Mouse (Mus musculus): ENCODE measurements around the gene Spint4.
"Not testable (repeated sequence)": the region's sequence is repeated elsewhere in the genome, so short reads cannot be mapped to it uniquely, and the experiment has no call there.

The Spint4 gene

DNA sequence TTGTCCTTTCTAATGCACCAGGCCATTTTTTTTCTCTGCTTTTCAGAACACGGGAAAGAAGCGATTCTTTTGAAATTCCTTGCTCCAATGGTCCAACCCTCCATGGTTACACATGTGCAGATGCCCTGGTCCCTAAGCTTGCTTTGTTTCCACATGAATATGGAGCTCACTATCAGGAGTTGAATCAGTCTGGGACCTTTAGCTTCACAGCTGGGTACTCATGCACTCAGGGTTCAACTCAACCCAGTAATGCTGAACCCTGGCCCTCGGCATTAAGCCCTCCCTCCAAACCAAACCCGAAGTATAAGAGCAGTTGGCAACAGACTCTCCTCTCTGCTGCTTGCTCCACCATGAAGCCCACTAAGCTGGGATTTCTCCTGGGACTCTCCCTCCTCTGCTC is at the start of gene Spint4:
Gene Spint4, plus strand, starts transcription at position 301 of the 400 bp plus-strand sequence.
- no peak for DNase-seq (ENCODE audit: low spot score)

DNA sequence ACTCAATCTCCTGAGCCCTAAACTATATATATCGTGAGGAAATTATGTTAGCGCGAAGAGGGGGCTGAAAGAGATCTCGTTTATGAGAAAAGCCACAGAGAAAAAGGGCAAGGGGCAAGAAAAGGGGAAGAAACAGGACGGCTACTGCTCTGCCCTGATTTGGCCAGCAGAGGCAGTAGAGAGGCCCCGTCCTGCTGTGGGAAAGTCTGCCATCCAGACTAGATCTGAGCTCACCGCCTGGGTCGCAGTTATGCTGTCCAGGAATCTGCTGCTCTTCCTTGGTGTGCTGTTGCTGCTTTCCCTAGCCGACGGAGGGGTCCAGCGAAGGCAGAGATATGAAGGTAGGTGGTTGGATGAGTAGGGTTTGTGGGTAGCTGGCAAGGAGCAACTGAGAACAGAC is 42.4 kb upstream of the Spint4 start, which contains the start of gene Wfdc10:
Gene Wfdc10, plus strand, starts transcription at position 189 of the 400 bp plus-strand sequence.
- DNase-seq (ENCODE audit: low spot score): peak; percentile 60

DNA sequence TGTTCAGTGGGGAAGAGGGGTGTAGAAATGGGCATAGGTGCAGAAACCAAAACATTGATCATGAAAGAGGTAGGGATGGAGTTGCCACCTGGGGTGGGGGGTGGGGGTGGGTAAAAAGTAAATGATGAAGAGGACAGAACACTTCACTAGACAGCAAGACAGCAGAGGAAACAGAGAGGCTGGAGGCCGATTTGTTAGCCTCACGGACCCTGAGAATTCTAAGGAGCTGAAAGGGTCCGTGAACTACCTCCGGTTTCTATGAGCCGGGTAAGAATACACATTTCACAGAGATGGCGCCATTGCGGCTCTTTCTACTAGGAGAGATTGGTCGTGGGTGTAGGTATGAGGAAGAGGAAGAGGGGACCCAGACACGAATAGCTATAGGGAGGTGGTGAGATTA is 41.8 kb upstream of the Spint4 start, which contains the start of gene Wfdc9:
Gene Wfdc9, minus strand, starts transcription at position 101 of the 400 bp plus-strand sequence.
- no peak for DNase-seq (ENCODE audit: low spot score)

- DNase-seq (ENCODE audit: low spot score): no peak
Observed at GRCm38 (mm10) chr2:164664851-164665250, 33.5 kb upstream of the Spint4 start.

GRCm38 (mm10) chr2:164670261-164670660 is 28.0 kb upstream of the Spint4 start:
- no peak for DNase-seq (ENCODE audit: low spot score)

- no peak for DNase-seq (ENCODE audit: low spot score)
Observed at GRCm38 (mm10) chr2:164670938-164671337, 27.4 kb upstream of the Spint4 start.

DNA sequence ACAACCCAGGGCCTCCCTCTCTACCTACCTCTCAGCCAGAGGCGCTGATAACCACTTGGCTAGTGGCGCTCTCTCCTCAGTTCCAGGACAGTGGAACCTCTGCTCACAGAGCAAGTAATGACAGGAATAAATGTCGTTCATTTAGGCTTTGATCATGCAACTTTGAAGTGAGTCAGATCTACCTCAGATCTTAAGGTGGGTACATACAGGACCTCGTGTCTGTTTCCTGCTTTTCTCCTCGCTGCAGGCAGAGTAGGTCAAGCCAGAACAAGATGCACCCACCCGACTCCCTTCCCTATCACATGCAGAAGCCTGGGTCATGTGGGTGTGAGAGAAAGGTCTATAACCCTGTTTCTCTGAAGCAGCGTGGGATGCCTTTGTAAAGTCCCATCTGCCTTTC is 24.3 kb upstream of the Spint4 start, which contains the start of gene Wfdc11:
Gene Wfdc11, minus strand, starts transcription at position 101 of the 400 bp plus-strand sequence.
- peak; percentile 30 for DNase-seq (ENCODE audit: low spot score)

DNA sequence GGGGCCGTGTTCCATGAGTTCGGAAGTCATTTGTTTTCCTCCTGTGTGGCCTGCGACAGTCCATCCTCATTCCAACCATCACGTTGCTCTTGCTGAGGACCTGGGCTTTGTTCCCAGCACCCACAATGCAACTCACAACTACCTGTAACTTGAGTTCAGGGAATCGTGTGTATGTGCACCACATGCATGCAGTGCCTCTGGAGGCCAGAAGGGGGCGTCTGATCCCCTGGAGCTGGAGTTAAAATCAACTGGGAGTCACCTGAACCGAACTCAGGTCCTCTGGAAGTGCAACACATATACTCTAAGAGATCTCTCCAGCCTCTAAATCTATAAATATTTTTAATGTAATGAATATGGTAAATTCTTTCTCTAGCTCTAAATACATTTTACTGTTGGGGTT is 22.2 kb upstream of the Spint4 start:
- DNase-seq (ENCODE audit: low spot score): no peak

DNA sequence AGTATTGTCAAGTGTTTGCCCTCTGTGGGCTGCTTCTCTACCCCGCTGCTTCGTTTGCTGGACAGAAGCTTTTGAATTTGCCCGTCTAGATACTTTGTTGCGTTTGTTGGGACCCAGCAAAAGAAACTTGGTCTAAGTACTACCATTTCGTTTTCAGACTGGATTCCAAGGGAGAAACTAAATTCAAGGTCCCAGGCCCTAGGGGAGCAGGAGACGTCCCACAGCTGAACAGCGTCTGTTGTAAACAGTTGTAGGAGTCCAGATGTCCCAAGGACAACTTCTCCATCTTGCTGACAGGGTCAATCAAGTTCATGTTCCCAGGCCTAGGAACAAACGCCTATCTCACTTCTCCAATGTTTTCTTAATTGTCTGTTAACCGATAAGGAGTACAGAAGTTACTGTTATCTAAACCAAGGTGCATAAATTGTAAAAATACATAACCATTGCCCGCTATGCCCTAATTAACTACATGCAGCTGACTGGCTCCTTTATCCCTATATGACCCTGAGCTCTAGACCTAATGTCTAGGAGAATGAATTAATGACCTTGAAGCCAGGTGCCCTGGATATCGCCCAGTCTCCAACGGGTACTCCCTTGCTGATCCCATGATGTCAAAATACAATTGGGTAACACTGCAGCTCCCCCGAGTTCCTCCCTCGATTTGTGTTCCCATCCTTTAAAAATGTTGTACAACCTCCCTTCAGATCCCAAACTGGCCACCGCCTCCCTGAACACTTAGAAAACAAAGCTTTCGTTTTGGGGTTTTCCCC is 21.2 kb upstream of the Spint4 start:
- DNase-seq (ENCODE audit: low spot score): no peak

- DNase-seq (ENCODE audit: low spot score): peak; percentile 78
Observed at GRCm38 (mm10) chr2:164678848-164679625, 19.3 kb upstream of the Spint4 start.

DNA sequence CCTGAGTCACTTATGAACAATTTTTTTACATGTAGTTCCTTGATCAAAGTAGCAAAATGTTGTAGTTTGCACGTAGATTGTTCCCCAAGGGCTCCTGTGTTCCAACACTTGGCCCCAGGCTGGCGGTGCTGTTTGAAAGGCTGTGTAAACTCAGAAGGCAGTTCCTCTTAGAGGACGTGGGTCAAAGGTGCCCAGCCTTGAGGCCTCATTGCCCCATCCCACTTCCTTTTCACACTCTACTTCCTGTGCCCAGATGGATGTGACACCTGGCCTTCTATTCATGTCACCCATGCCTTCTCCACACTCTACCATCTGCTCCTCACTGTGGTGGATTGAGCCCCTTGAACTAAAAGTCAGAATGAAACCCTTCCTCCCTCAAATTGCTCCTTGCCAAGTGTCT is 18.4 kb upstream of the Spint4 start:
- no peak for DNase-seq (ENCODE audit: low spot score)

DNA sequence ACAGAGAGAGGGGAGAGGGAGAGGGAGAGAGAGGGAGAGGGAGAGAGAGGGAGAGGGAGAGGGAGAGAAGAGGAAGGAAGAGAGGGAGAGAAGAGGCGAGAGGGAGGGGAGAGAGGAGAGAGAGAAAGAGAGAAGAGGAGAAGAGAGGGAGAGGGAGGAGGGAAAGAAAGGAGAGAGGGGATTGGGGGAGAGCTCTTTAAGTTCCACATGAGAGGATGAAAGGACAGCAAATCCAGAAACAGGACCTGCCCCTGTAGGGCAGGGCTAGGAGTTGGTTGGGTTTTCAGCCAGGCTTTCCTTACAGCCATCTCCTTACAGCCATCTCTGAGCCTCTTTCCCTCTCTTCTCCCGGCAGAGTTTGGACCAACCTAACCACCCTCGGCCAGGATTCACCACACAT is 13.5 kb upstream of the Spint4 start, which contains the start of gene Wfdc13:
Gene Wfdc13, plus strand, starts transcription at position 301 of the 400 bp plus-strand sequence.
- DNase-seq (ENCODE audit: low spot score): no peak

DNA sequence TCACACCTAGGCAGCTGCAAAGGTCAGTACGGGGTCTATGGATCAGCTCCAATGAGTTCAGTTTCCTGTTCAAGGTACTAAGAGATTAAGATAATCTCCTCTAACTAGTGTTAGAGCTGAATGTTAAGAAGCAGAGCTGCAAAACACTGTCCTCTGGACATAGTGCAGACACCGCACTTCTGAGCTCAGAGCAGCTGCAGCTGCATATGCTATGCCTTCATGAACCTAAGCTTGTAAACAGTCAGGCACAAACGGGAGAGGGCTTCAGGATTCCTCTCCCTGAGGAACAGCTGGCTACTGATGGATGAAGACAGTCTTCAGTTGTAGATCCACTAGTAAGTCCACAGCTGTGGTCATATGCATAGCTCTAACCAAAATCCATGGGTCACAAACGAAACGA is 2.7 kb downstream of the Spint4 start:
- no peak for DNase-seq (ENCODE audit: low spot score)

- DNase-seq (ENCODE audit: low spot score): no peak
Observed at GRCm38 (mm10) chr2:164701761-164702160, 3.5 kb downstream of the Spint4 start.

GRCm38 (mm10) chr2:164704235-164704634 is 5.9 kb downstream of the Spint4 start:
- no peak for DNase-seq (ENCODE audit: low spot score)

DNA sequence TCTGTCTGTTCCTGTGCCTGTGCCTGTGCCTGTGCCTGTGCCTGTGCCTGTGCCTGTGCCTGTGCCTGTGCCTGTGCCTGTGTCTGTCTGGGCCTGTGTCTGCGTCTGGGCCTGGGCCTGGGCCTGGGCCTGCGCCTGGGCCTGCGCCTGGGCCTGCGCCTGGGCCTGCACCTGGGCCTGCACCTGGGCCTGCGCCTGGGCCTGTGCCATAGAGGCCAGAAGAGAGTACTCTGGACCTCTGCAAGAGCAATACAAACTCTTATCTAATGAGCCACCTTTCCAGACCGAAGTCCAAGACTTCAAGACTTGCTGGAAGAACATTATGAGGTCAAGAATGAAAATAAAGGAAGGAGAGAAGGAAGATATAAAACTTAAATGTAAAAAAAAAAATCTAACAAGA is 7.0 kb downstream of the Spint4 start:
- DNase-seq (ENCODE audit: low spot score): no peak

DNA sequence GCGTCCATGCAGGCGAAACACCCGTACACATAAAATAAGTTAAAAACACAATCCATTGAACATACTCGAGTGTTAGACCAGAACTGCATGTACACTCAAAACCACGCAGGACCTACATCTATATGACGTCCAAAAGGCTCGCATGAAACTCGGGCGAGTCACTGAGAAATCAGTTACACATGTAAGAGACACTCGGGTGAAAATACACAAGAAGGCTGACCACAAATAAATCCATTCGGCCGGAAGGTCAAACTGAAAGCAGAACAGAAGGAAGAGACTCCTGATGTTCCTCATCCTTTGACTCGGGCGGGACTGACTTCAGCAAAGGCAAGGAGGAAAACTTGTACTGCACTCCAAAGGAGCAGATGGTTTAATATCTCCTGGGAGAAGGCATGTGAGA is 7.7 kb downstream of the Spint4 start:
- DNase-seq (ENCODE audit: low spot score): no peak

GRCm38 (mm10) chr2:164715005-164715404 is 16.7 kb downstream of the Spint4 start, which contains the start of gene Spint5:
TSS of gene Spint5 (plus strand) at chr2:164715305.
- no peak for DNase-seq (ENCODE audit: low spot score)

- DNase-seq (ENCODE audit: low spot score): not testable (repeated sequence)
Observed at GRCm38 (mm10) chr2:164716194-164716786, 18.0 kb downstream of the Spint4 start.

- no peak for DNase-seq (ENCODE audit: low spot score)
Observed at GRCm38 (mm10) chr2:164723276-164723675, 25.0 kb downstream of the Spint4 start.

- peak; percentile 70 for DNase-seq (ENCODE audit: low spot score)
Observed at GRCm38 (mm10) chr2:164725895-164726619, 27.8 kb downstream of the Spint4 start.

- no peak for DNase-seq (ENCODE audit: low spot score)
Observed at GRCm38 (mm10) chr2:164731719-164732118, 33.4 kb downstream of the Spint4 start.
